Mouse (Mus musculus) liver, embryonic 14.5 days (tissue): ENCODE data around the gene Smim5.

Experiments
- CTCF ChIP-seq: IDR thresholded peaks from 2 replicates; pipeline ENCODE4 v1.5.1; 2016; ENCODE audit warnings: antibody characterized with exemption, low read depth, control low read depth
- EP300 ChIP-seq: IDR thresholded peaks from 2 replicates; pipeline ENCODE4 v1.6.1; 2016; ENCODE audit warnings: antibody characterized with exemption, low read depth

DNA sequence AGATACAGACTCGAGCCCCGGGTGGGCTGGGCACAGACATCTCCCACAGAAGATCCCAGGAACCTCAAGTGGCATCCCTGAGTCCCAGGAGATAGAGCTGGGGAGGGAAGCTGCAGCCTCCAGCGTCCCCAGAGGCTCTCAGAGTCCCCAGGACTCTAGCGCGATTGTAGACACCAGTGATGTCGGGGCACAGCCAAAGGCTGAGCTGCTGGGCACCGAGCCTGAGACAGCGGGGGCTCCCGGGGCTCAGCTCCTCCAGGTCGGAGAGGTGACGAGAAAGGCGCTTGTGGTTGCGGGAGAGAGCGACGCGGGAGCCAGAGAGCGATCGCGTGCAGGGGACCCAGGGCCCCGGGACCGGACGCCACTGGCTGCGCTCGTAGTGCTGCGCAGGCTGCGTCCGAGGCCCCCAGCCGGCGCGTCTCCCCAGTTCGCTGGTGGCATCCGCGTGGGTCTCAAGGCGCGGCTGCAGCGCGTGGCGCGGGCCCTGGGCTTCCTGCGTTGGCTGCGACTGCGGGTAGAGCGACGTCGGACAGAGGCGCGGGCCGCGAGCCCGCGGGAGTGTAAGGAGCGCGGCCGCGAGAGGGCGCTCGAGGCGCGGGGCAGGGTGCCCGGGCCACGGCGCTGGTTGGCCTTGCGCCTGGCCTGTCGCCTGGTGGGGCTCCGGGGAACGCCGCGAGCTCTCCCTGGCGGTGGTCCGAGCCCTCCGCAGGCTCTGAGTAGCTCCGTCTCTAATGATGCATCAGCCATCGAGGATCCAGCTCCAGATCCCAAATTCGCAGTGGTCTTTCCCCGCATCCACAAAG lies 40.4 kb upstream of the Smim5 start:
- peak; percentile 78 for TF ChIP-seq CTCF
- no peak for TF ChIP-seq EP300
